Mouse (Mus musculus) thymus, adult 2 months (tissue): ENCODE measurements at regions not wholly inside any gene's neighbourhood (a gene's known extent, or its start where the extent isn't known, plus 50 kb on each side); places are given as distances from the start of the nearest gene placed in this dataset.

Source experiments
- DNase-seq: peaks from one replicate; pipeline ENCODE4 v3.0.0; 2021
- H3K27ac ChIP-seq: fragments of 200-500 bp; 2 replicates; pipeline ENCODE4 v1.5.1; 2012; ENCODE audit warnings: low read length, control low read depth; ENCODE audit not compliant: control insufficient read depth, insufficient read depth
- H3K27me3 ChIP-seq: fragments of 200-500 bp; 2 replicates; pipeline ENCODE4 v1.6.1; 2012; ENCODE audit warnings: mild to moderate bottlenecking, low read length, moderate library complexity, mixed read lengths; ENCODE audit not compliant: control insufficient read depth, insufficient read depth
- H3K36me3 ChIP-seq: fragments of 200-500 bp; 2 replicates; pipeline ENCODE4 v1.6.1; 2012; ENCODE audit warnings: mild to moderate bottlenecking, low read length, moderate library complexity; ENCODE audit not compliant: control insufficient read depth, insufficient read depth
- H3K4me1 ChIP-seq: fragments of 200-500 bp; replicated peaks from 2 replicates; pipeline ENCODE4 v1.6.1; 2012; ENCODE audit warnings: low read length; ENCODE audit not compliant: control insufficient read depth, insufficient read depth
- H3K4me3 ChIP-seq: fragments of 200-500 bp; 2 replicates; pipeline ENCODE4 v1.5.1; 2012; ENCODE audit warnings: mild to moderate bottlenecking, low read length, control low read depth, moderate library complexity; ENCODE audit not compliant: control insufficient read depth, insufficient read depth
- CTCF ChIP-seq: fragments of 200-500 bp; IDR thresholded peaks from 2 replicates; pipeline ENCODE4 v1.5.1; 2012; ENCODE audit warnings: mild to moderate bottlenecking, control low read depth, low read length, moderate library complexity, borderline replicate concordance; ENCODE audit not compliant: control insufficient read depth, poor library complexity, insufficient read depth; ENCODE audit errors: extremely low read depth
- POLR2A ChIP-seq: fragments of 200-500 bp; IDR thresholded peaks from 2 replicates; pipeline ENCODE4 v1.6.1; 2012; ENCODE audit warnings: mild to moderate bottlenecking, low read length, control low read depth, moderate library complexity; ENCODE audit not compliant: control insufficient read depth, poor library complexity, insufficient read depth; ENCODE audit errors: extremely low read depth
- WGBS: fragments of 180-500 bp; shearing (Covaris S2); methylation state at CpG from one replicate; pipeline ENCODE4 v1.1.7; 2018; 5-methylcytosine and 5-hydroxymethylcytosine counted together

GRCm38 (mm10) chr3:52414017-52414416 lies 145.9 kb downstream of the Foxo1 start:
- WGBS, result 36% methylated on average over 6 of the region's 6 CpGs
- Histone ChIP-seq H3K4me1 (peaks cover 17% of the 10 kb centered on the region), H3K27me3 (no peaks in the 10 kb centered on the region), H3K4me3 (no peak overlapping the region), H3K36me3 (no peaks in the 10 kb centered on the region), H3K27ac (no peak overlapping the region)
- no peak for DNase-seq
- TF ChIP-seq CTCF (no peak), POLR2A (no peak)

GRCm38 (mm10) chr3:52413187-52413746 lies 145.1 kb downstream of the Foxo1 start:
- TF ChIP-seq POLR2A, result no peak
- no peak for TF ChIP-seq CTCF
- H3K4me3 ChIP-seq, result no peak overlapping the region
- no peak overlapping the region for H3K27ac ChIP-seq
- WGBS, result 81% methylated on average over 10 of the region's 10 CpGs
- peaks cover 17% of the 10 kb centered on the region for H3K4me1 ChIP-seq
- H3K27me3 ChIP-seq, result no peaks in the 10 kb centered on the region
- H3K36me3 ChIP-seq, result no peaks in the 10 kb centered on the region
- DNase-seq, result no peak

GRCm38 (mm10) chr3:52411356-52411755 lies 143.2 kb downstream of the Foxo1 start:
- H3K4me3 ChIP-seq, result no peak overlapping the region
- WGBS, result 45% methylated on average over 5 of the region's 5 CpGs
- TF ChIP-seq POLR2A, result no peak
- TF ChIP-seq CTCF, result no peak
- 0 out of 2 replicates have a peak overlapping the region, but pooled peaks have one; percentile 14 for H3K27ac ChIP-seq
- no peaks in the 10 kb centered on the region for H3K36me3 ChIP-seq
- H3K4me1 ChIP-seq, result peaks cover 17% of the 10 kb centered on the region
- DNase-seq, result peak; percentile 40
- no peaks in the 10 kb centered on the region for H3K27me3 ChIP-seq

- TF ChIP-seq CTCF, result no peak
- TF ChIP-seq POLR2A, result no peak
- Histone ChIP-seq H3K4me1 (peaks cover 22% of the 10 kb centered on the region), H3K4me3 (no peak overlapping the region), H3K27me3 (no peaks in the 10 kb centered on the region), H3K27ac (no peak overlapping the region), H3K36me3 (no peaks in the 10 kb centered on the region)
- 97% methylated on average over 7 of the region's 7 CpGs for WGBS
- no peak for DNase-seq
These were observed 141.3 kb downstream of the Foxo1 start for GRCm38 (mm10) chr3:52409465-52409864.

GRCm38 (mm10) chr3:52406778-52407318 lies 138.7 kb downstream of the Foxo1 start:
- H3K4me1 ChIP-seq, result peaks cover 17% of the 10 kb centered on the region
- H3K4me3 ChIP-seq, result no peak overlapping the region
- WGBS, result 95% methylated on average over 5 of the region's 5 CpGs
- TF ChIP-seq CTCF, result no peak
- TF ChIP-seq POLR2A, result no peak
- H3K27ac ChIP-seq, result no peak overlapping the region
- H3K27me3 ChIP-seq, result no peaks in the 10 kb centered on the region
- DNase-seq, result no peak
- H3K36me3 ChIP-seq, result no peaks in the 10 kb centered on the region

GRCm38 (mm10) chr3:52404636-52405035 lies 136.5 kb downstream of the Foxo1 start:
- peaks cover 25% of the 10 kb centered on the region for H3K4me1 ChIP-seq
- 31% methylated on average over 4 of the region's 4 CpGs for WGBS
- no peak for DNase-seq

GRCm38 (mm10) chr3:52403032-52403431 lies 134.9 kb downstream of the Foxo1 start:
- H3K4me1 ChIP-seq, result peaks cover 38% of the 10 kb centered on the region
- no peak overlapping the region for H3K4me3 ChIP-seq
- H3K36me3 ChIP-seq, result no peaks in the 10 kb centered on the region
- H3K27me3 ChIP-seq, result no peaks in the 10 kb centered on the region
- DNase-seq, result no peak
- TF ChIP-seq POLR2A (no peak), CTCF (no peak)
- 97% methylated on average over 4 of the region's 4 CpGs for WGBS
- H3K27ac ChIP-seq, result no peak overlapping the region

More at GRCm38 (mm10) chr3:52404636-52405035, 136.5 kb downstream of the Foxo1 start:
- H3K27me3 ChIP-seq, result no peaks in the 10 kb centered on the region
- H3K27ac ChIP-seq, result no peak overlapping the region
- TF ChIP-seq CTCF (no peak), POLR2A (no peak)
- H3K4me3 ChIP-seq, result no peak overlapping the region
- no peaks in the 10 kb centered on the region for H3K36me3 ChIP-seq
